Mouse (Mus musculus) lung, postnatal 14 days (tissue): ENCODE data around the gene Adssl1.

ENCODE experiments used
- DNase-seq: peaks from one replicate; pipeline ENCODE4 v3.0.0; 2021

The Adssl1 gene

GRCm38 (mm10) chr12:112679027-112679996 is 59.5 kb downstream of the Adssl1 start:
- DNase-seq: peak; percentile 66

- DNase-seq: no peak
Measured at GRCm38 (mm10) chr12:112683351-112683750, 63.5 kb downstream of the Adssl1 start.

DNA sequence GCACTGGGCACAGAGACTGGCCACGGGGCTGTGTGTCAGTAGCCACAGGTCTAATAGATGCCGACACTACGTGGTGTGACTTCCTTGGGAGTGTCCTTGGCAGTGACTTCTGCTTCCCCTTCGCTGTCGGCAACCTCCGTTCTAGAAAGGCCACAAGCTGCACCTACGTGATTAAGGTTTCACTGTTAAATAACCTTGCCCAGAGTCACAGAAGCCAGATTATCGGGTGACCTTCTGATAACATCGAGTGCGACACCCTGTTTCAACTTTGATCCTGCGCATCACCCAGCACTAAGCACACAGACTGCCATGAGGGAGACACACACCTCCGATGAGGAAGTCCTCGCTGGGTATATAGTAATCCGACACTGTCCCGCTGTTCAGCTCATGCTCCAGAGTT is 68.6 kb downstream of the Adssl1 start:
- DNase-seq: no peak
